Mouse (Mus musculus): ENCODE data around the gene Cog8. TPM values are rescaled to one million over a fixed set of nuclear protein-coding genes. Genes with fewer than 3 reads are reported as not detected.
"Not testable (repeated sequence)": the region's sequence is repeated elsewhere in the genome, so short reads cannot be mapped to it uniquely, and the experiment has no call there.

Gene Cog8
- polyA plus RNA-seq, 1 experiment from 2014 or later = 35.0 TPM

GRCm38 (mm10) chr8:107023479-107023878 lies 33.0 kb downstream of the Cog8 start:
- H3K4me1 ChIP-seq (ENCODE audit: insufficient read depth, low read length) = no peaks in the 10 kb centered on the region

DNA sequence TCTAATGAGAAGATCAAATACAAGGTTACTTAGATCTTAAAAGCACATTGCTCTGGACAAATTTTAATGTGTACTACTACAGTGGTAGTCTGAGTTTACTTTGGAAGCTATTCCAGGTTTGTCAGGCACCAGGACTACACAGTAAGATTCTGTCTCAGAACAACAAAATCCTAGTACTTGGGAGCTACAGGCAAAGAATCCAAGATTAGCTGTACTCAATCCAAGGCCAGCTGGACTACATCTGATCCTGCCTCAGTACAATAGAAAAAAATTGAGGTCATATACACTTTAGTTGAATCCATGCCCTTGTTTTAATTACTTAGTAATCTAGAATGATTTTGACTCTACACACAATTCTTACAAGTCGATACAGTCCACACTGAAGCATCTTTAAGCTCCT lies 41.6 kb downstream of the Cog8 start:
- 85% methylated on average over 1 of the region's 1 CpGs for WGBS
- H3K27me3 ChIP-seq (ENCODE audit: insufficient read depth, low read length) = no peaks in the 10 kb centered on the region
- H3K9ac ChIP-seq (replicated peaks; ENCODE audit: low read length) = no peak overlapping the region
- no peak overlapping the region for H3K4me3 ChIP-seq (ENCODE audit: low read length)
- H3K4me1 ChIP-seq (ENCODE audit: insufficient read depth, low read length) = no peaks in the 10 kb centered on the region
- no peak overlapping the region for H3K4me2 ChIP-seq (replicated peaks; ENCODE audit: low read depth, low read length)
- H3K9me3 ChIP-seq (ENCODE audit: low read length) = no peaks in the 10 kb centered on the region
- ATAC-seq (ENCODE audit: low FRiP score, low TSS enrichment) = no peak
- H3K27ac ChIP-seq (ENCODE audit: low read length) = no peak overlapping the region
- peaks cover 5% of the 10 kb centered on the region; the same call in 1 of the 2 replicates for H3K36me3 ChIP-seq (ENCODE audit: insufficient read depth, low read length)

More at GRCm38 (mm10) chr8:107023479-107023878, 33.0 kb downstream of the Cog8 start:
- ATAC-seq (ENCODE audit: low FRiP score, low TSS enrichment) = no peak
- H3K36me3 ChIP-seq (ENCODE audit: insufficient read depth, low read length) = no peaks in the 10 kb centered on the region
- H3K27me3 ChIP-seq (ENCODE audit: insufficient read depth, low read length) = no peaks in the 10 kb centered on the region
- no peak overlapping the region for H3K27ac ChIP-seq (ENCODE audit: low read length)
- H3K4me3 ChIP-seq (ENCODE audit: low read length) = no peak overlapping the region
- no peak overlapping the region for H3K4me2 ChIP-seq (replicated peaks; ENCODE audit: low read depth, low read length)
- 88% methylated on average over 8 of the region's 8 CpGs for WGBS
- H3K9me3 ChIP-seq (ENCODE audit: low read length) = no peaks in the 10 kb centered on the region
- H3K9ac ChIP-seq (replicated peaks; ENCODE audit: low read length) = no peak overlapping the region

GRCm38 (mm10) chr8:107012666-107013065 lies 43.8 kb downstream of the Cog8 start:
- Histone ChIP-seq H3K36me3 (ENCODE audit: insufficient read depth, low read length) (peaks cover 9% of the 10 kb centered on the region), H3K27ac (ENCODE audit: low read length) (no peak overlapping the region), H3K27me3 (ENCODE audit: insufficient read depth, low read length) (no peaks in the 10 kb centered on the region), H3K4me3 (ENCODE audit: low read length) (no peak overlapping the region), H3K4me2 (replicated peaks; ENCODE audit: low read depth, low read length) (no peak overlapping the region), H3K9ac (replicated peaks; ENCODE audit: low read length) (no peak overlapping the region), H3K4me1 (ENCODE audit: insufficient read depth, low read length) (no peaks in the 10 kb centered on the region), H3K9me3 (ENCODE audit: low read length) (no peaks in the 10 kb centered on the region)
- ATAC-seq (ENCODE audit: low FRiP score, low TSS enrichment) = no peak
- 71% methylated on average over 2 of the region's 2 CpGs for WGBS

DNA sequence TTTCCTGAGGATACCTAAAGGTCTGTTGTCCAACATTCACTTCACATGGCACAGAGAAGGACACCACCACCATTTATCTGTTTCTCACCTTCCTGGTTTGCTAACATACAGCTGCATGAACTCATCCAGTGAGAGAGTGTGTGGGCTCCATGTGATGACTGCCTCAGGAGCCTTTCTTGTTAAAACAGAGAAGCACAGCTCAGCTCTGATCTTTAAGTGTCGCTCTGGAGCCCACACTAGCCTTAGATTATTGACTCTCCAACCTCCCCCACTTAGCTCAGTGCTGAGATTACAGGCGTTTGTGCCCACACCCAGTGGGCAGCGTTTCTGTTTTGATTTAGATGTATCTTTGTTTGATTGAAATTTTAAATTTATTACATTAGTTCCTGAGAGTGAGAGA lies 48.7 kb downstream of the Cog8 start:
- peaks cover 9% of the 10 kb centered on the region for H3K36me3 ChIP-seq (ENCODE audit: insufficient read depth, low read length)

DNA sequence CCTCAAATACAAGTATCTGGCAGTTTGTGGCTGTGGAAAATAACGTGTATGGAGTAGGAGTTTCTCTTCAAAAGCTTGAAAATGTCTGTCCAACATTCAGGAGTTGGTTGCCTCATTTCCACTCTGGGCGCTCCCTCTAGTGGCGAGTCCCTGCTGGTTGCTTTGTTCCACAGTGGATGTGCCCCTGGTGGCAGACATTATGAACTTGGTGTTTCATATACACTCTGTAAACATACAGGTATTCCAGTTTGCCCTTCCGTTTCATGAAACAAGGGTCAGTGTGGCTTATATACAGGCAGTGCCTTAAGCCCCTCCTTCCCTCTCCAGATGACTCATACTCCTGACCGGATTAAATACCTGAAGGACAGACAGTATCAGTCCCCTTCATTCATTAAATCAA lies 54.0 kb downstream of the Cog8 start:
- Histone ChIP-seq H3K4me2 (replicated peaks; ENCODE audit: low read depth, low read length) (no peak overlapping the region), H3K36me3 (ENCODE audit: insufficient read depth, low read length) (no peaks in the 10 kb centered on the region), H3K4me1 (ENCODE audit: insufficient read depth, low read length) (no peaks in the 10 kb centered on the region), H3K27me3 (ENCODE audit: insufficient read depth, low read length) (no peaks in the 10 kb centered on the region), H3K9me3 (ENCODE audit: low read length) (no peaks in the 10 kb centered on the region), H3K27ac (ENCODE audit: low read length) (no peak overlapping the region), H3K4me3 (ENCODE audit: low read length) (no peak overlapping the region), H3K9ac (replicated peaks; ENCODE audit: low read length) (no peak overlapping the region)
- ATAC-seq (ENCODE audit: low FRiP score, low TSS enrichment) = peak; percentile 67
- WGBS = 30% methylated on average over 5 of the region's 5 CpGs

More for the DNA sequence above, 48.7 kb downstream of the Cog8 start:
- no peak overlapping the region for H3K27ac ChIP-seq (ENCODE audit: low read length)
- H3K4me2 ChIP-seq (replicated peaks; ENCODE audit: low read depth, low read length) = no peak overlapping the region
- WGBS = 83% methylated on average over 3 of the region's 3 CpGs
- no peak overlapping the region for H3K9ac ChIP-seq (replicated peaks; ENCODE audit: low read length)
- H3K4me1 ChIP-seq (ENCODE audit: insufficient read depth, low read length) = no peaks in the 10 kb centered on the region
- H3K4me3 ChIP-seq (ENCODE audit: low read length) = no peak overlapping the region
- H3K27me3 ChIP-seq (ENCODE audit: insufficient read depth, low read length) = no peaks in the 10 kb centered on the region
- H3K9me3 ChIP-seq (ENCODE audit: low read length) = no peaks in the 10 kb centered on the region
- ATAC-seq (ENCODE audit: low FRiP score, low TSS enrichment) = no peak

DNA sequence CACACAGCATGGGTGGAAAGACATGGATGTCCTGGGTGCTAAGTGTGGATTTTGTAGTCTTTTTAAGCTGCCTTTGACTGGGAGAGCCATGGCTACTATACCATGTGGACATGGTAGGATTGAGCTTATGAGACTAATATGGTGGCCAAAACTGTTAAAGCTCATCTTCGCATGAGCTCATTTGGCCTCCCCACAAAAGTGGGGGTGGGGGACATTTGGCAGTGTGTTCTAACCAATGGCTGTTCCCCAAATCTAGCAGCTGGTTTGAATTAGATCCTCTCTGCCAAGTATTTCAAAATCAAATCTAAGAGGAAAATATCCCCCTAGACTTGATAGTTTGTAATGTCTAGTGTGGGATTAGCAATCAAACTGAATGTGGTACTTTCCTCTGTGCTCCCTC lies 57.4 kb downstream of the Cog8 start:
- no peak overlapping the region for H3K27ac ChIP-seq (ENCODE audit: low read length)
- WGBS = 89% methylated on average over 1 of the region's 1 CpGs
- no peak for ATAC-seq (ENCODE audit: low FRiP score, low TSS enrichment)

DNA sequence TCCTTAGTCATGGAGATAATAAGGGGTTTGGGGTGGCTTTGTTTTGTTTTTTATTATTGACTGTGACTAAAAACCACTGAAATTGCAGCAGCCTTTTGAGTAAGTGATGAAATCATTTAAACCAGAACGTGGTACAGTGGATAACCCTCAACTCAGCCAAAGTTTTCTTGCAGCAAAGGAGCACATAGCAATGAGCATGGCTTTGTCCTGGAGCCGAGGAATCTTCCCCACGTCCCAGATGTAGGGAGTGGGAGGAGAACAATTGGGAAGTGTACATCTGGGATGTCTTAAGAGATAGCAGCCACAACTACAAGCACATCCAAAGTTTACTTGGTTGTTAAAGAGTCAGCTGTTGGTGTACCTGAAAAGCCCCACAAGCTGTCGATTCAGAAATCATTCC lies 59.1 kb downstream of the Cog8 start:
- ATAC-seq (ENCODE audit: low FRiP score, low TSS enrichment) = no peak
- H3K9ac ChIP-seq (replicated peaks; ENCODE audit: low read length) = no peak overlapping the region
- H3K9me3 ChIP-seq (ENCODE audit: low read length) = no peaks in the 10 kb centered on the region
- H3K4me1 ChIP-seq (ENCODE audit: insufficient read depth, low read length) = no peaks in the 10 kb centered on the region
- H3K27me3 ChIP-seq (ENCODE audit: insufficient read depth, low read length) = no peaks in the 10 kb centered on the region
- WGBS = 88% methylated on average over 4 of the region's 4 CpGs
- H3K36me3 ChIP-seq (ENCODE audit: insufficient read depth, low read length) = peaks cover 12% of the 10 kb centered on the region; the same call in 1 of the 2 replicates
- H3K27ac ChIP-seq (ENCODE audit: low read length) = no peak overlapping the region
- H3K4me2 ChIP-seq (replicated peaks; ENCODE audit: low read depth, low read length) = no peak overlapping the region
- no peak overlapping the region for H3K4me3 ChIP-seq (ENCODE audit: low read length)

More for the DNA sequence above, 57.4 kb downstream of the Cog8 start:
- Histone ChIP-seq H3K9me3 (ENCODE audit: low read length) (no peaks in the 10 kb centered on the region), H3K9ac (replicated peaks; ENCODE audit: low read length) (no peak overlapping the region), H3K4me2 (replicated peaks; ENCODE audit: low read depth, low read length) (no peak overlapping the region), H3K4me3 (ENCODE audit: low read length) (no peak overlapping the region), H3K4me1 (ENCODE audit: insufficient read depth, low read length) (no peaks in the 10 kb centered on the region), H3K36me3 (ENCODE audit: insufficient read depth, low read length) (peaks cover 6% of the 10 kb centered on the region; the same call in 1 of the 2 replicates), H3K27me3 (ENCODE audit: insufficient read depth, low read length) (no peaks in the 10 kb centered on the region)

DNA sequence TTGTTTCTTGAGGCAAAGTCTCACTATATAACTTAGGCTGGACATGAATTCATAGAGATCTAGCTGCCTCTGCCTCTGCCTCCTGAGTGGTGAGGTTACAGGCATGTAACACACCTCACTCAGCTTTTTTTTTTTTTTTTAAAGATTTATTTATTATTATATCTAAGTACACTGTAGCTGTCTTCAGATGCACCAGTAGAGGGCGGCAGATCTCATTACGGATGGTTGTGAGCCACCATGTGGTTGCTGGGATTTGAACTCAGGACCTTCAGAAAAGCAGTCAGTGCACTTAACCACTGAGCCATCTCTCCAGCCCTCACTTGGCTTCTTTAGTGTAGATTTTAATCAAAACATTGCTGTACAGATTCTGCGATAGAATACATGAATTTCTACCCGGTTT lies 60.1 kb downstream of the Cog8 start:
- H3K36me3 ChIP-seq (ENCODE audit: insufficient read depth, low read length) = peaks cover 13% of the 10 kb centered on the region
- not testable (repeated sequence) for ATAC-seq (ENCODE audit: low FRiP score, low TSS enrichment)
- WGBS = 91% methylated on average over 4 of the region's 4 CpGs

More for the DNA sequence above, 60.1 kb downstream of the Cog8 start:
- H3K9ac ChIP-seq (replicated peaks; ENCODE audit: low read length); H3K27ac ChIP-seq (ENCODE audit: low read length); H3K4me1 ChIP-seq (ENCODE audit: insufficient read depth, low read length); H3K4me3 ChIP-seq (ENCODE audit: low read length); H3K27me3 ChIP-seq (ENCODE audit: insufficient read depth, low read length); H3K4me2 ChIP-seq (replicated peaks; ENCODE audit: low read depth, low read length); H3K9me3 ChIP-seq (ENCODE audit: low read length): not testable (repeated sequence)

Small RNA genes within 50 kb of the gene (microRNA-seq; reads per million reads assigned to microRNA genes)
- gene Mir7075 = 0.95 reads per million

Other genes with a start within 250 kb of the Cog8 start
- 1.5 and 1.6 TPM in 2 replicates for gene Has3, start 186.4 kb downstream of the Cog8 start, polyA plus RNA-seq (2015; fragmentation: Nextera tagmentation; extraction: Ambion mirVana)
- gene Utp4, start 163.1 kb downstream of the Cog8 start, polyA plus RNA-seq (2015; fragmentation: Nextera tagmentation; extraction: Ambion mirVana) = 84.3 and 91.4 TPM in 2 replicates
- 12.2 and 15.9 TPM in 2 replicates for gene Sntb2, start 120.9 kb downstream of the Cog8 start, polyA plus RNA-seq (2015; fragmentation: Nextera tagmentation; extraction: Ambion mirVana)
- gene Vps4a, start 25.5 kb downstream of the Cog8 start, polyA plus RNA-seq (2015; fragmentation: Nextera tagmentation; extraction: Ambion mirVana) = 68.0 and 68.8 TPM in 2 replicates
- gene Pdf, start 8.1 kb downstream of the Cog8 start, polyA plus RNA-seq (2015; fragmentation: Nextera tagmentation; extraction: Ambion mirVana) = 56.0 and 59.8 TPM in 2 replicates
- gene Nip7, start 188 bp upstream of the Cog8 start, polyA plus RNA-seq (2015; fragmentation: Nextera tagmentation; extraction: Ambion mirVana) = 82.5 and 87.3 TPM in 2 replicates
- 25.3 and 27.7 TPM in 2 replicates for gene Tmed6, start 9.0 kb upstream of the Cog8 start, polyA plus RNA-seq (2015; fragmentation: Nextera tagmentation; extraction: Ambion mirVana)
- 14.8 and 18.2 TPM in 2 replicates for gene Terf2, start 39.9 kb upstream of the Cog8 start, polyA plus RNA-seq (2015; fragmentation: Nextera tagmentation; extraction: Ambion mirVana)
- 138 and 144 TPM in 2 replicates for gene Cyb5b, start 94.0 kb upstream of the Cog8 start, polyA plus RNA-seq (2015; fragmentation: Nextera tagmentation; extraction: Ambion mirVana)
- 21.0 and 28.9 TPM in 2 replicates for gene Nfat5, start 236.8 kb upstream of the Cog8 start, polyA plus RNA-seq (2015; fragmentation: Nextera tagmentation; extraction: Ambion mirVana)